Mouse (Mus musculus): Measurements from ENCODE around the gene Trpv1. TPM values are rescaled to one million over a fixed set of nuclear protein-coding genes. Genes with fewer than 3 reads are reported as not detected.

Trpv1 gene
- polyA plus RNA-seq, 1 experiment from 2014 or later, result not detected

- 86% methylated on average over 4 of the region's 4 CpGs for WGBS
- DNase-seq (ENCODE audit: low spot score), result no peak
Measured at GRCm38 (mm10) chr11:73257362-73257945, 23.4 kb downstream of the Trpv1 start.

GRCm38 (mm10) chr11:73258664-73259063 lies 24.6 kb downstream of the Trpv1 start:
- no peaks in the 10 kb centered on the region for H3K9me3 ChIP-seq
- H3K4me1 ChIP-seq (replicated peaks), result no peaks in the 10 kb centered on the region
- no peak overlapping the region for H3K4me3 ChIP-seq
- H3K27ac ChIP-seq, result no peak overlapping the region
- H3K36me3 ChIP-seq, result no peaks in the 10 kb centered on the region
- DNase-seq (ENCODE audit: low spot score), result no peak
- H3K27me3 ChIP-seq (ENCODE audit: insufficient read depth, poor library complexity, severe bottlenecking), result no peaks in the 10 kb centered on the region

More at GRCm38 (mm10) chr11:73257362-73257945, 23.4 kb downstream of the Trpv1 start:
- no peak overlapping the region for H3K4me3 ChIP-seq
- no peak overlapping the region for H3K27ac ChIP-seq
- H3K27me3 ChIP-seq (ENCODE audit: insufficient read depth, poor library complexity, severe bottlenecking), result no peaks in the 10 kb centered on the region
- H3K36me3 ChIP-seq, result no peaks in the 10 kb centered on the region
- no peaks in the 10 kb centered on the region for H3K9me3 ChIP-seq
- H3K4me1 ChIP-seq (replicated peaks), result no peaks in the 10 kb centered on the region

GRCm38 (mm10) chr11:73260457-73260856 lies 26.4 kb downstream of the Trpv1 start:
- no peaks in the 10 kb centered on the region for H3K36me3 ChIP-seq
- no peak overlapping the region for H3K27ac ChIP-seq
- 69% methylated on average over 3 of the region's 3 CpGs for WGBS
- no peak for DNase-seq (ENCODE audit: low spot score)
- no peaks in the 10 kb centered on the region for H3K9me3 ChIP-seq
- no peaks in the 10 kb centered on the region for H3K27me3 ChIP-seq (ENCODE audit: insufficient read depth, poor library complexity, severe bottlenecking)
- H3K4me1 ChIP-seq (replicated peaks), result no peaks in the 10 kb centered on the region
- H3K4me3 ChIP-seq, result no peak overlapping the region

- Histone ChIP-seq H3K27me3 (ENCODE audit: insufficient read depth, poor library complexity, severe bottlenecking) (no peaks in the 10 kb centered on the region), H3K4me1 (replicated peaks) (no peaks in the 10 kb centered on the region), H3K9me3 (no peaks in the 10 kb centered on the region), H3K27ac (no peak overlapping the region), H3K4me3 (no peak overlapping the region), H3K36me3 (no peaks in the 10 kb centered on the region)
- DNase-seq (ENCODE audit: low spot score), result no peak
- 87% methylated on average over 1 of the region's 1 CpGs for WGBS
Measured at GRCm38 (mm10) chr11:73261385-73261784, 27.3 kb downstream of the Trpv1 start.

- DNase-seq (ENCODE audit: low spot score), result no peak
- Histone ChIP-seq H3K9me3 (no peaks in the 10 kb centered on the region), H3K27me3 (ENCODE audit: insufficient read depth, poor library complexity, severe bottlenecking) (no peaks in the 10 kb centered on the region), H3K36me3 (no peaks in the 10 kb centered on the region), H3K4me1 (replicated peaks) (no peaks in the 10 kb centered on the region), H3K4me3 (no peak within 1 kb of the TSS), H3K27ac (no peak within 1 kb of the TSS)
- WGBS, result 95% methylated on average over 7 of the region's 7 CpGs
Measured at GRCm38 (mm10) chr11:73267267-73267666, 33.2 kb downstream of the Trpv1 start, which contains the start of gene Trpv3. Trpv3 (plus strand) TSS chr11:73267388.

- 47% methylated on average over 2 of the region's 2 CpGs for WGBS
- H3K27me3 ChIP-seq (ENCODE audit: insufficient read depth, poor library complexity, severe bottlenecking), result no peaks in the 10 kb centered on the region
- no peak overlapping the region for H3K27ac ChIP-seq
- H3K9me3 ChIP-seq, result no peaks in the 10 kb centered on the region
- H3K4me3 ChIP-seq, result no peak overlapping the region
- no peaks in the 10 kb centered on the region for H3K36me3 ChIP-seq
- no peak for DNase-seq (ENCODE audit: low spot score)
- no peaks in the 10 kb centered on the region for H3K4me1 ChIP-seq (replicated peaks)
Measured at GRCm38 (mm10) chr11:73274821-73275220, 40.7 kb downstream of the Trpv1 start.

- WGBS, result 63% methylated on average over 5 of the region's 5 CpGs
- no peaks in the 10 kb centered on the region for H3K36me3 ChIP-seq
Measured at GRCm38 (mm10) chr11:73280710-73281109, 46.6 kb downstream of the Trpv1 start.

GRCm38 (mm10) chr11:73281528-73282027 lies 47.5 kb downstream of the Trpv1 start:
- Histone ChIP-seq H3K9me3 (no peaks in the 10 kb centered on the region), H3K4me1 (replicated peaks) (peaks cover 23% of the 10 kb centered on the region), H3K27ac (no peak overlapping the region), H3K27me3 (ENCODE audit: insufficient read depth, poor library complexity, severe bottlenecking) (no peaks in the 10 kb centered on the region), H3K36me3 (no peaks in the 10 kb centered on the region), H3K4me3 (peak overlapping the region; percentile 46)
- 6% methylated on average over 16 of the region's 16 CpGs for WGBS
- peak; percentile 51 for DNase-seq (ENCODE audit: low spot score)

More at GRCm38 (mm10) chr11:73280710-73281109, 46.6 kb downstream of the Trpv1 start:
- Histone ChIP-seq H3K27me3 (ENCODE audit: insufficient read depth, poor library complexity, severe bottlenecking) (no peaks in the 10 kb centered on the region), H3K4me3 (no peak overlapping the region), H3K9me3 (no peaks in the 10 kb centered on the region), H3K4me1 (replicated peaks) (peaks cover 23% of the 10 kb centered on the region), H3K27ac (no peak overlapping the region)
- DNase-seq (ENCODE audit: low spot score), result no peak

GRCm38 (mm10) chr11:73283369-73283768 lies 49.3 kb downstream of the Trpv1 start:
- no peak for DNase-seq (ENCODE audit: low spot score)
- 78% methylated on average over 9 of the region's 9 CpGs for WGBS
- H3K4me1 ChIP-seq (replicated peaks), result peaks cover 23% of the 10 kb centered on the region
- H3K9me3 ChIP-seq, result no peaks in the 10 kb centered on the region
- H3K27me3 ChIP-seq (ENCODE audit: insufficient read depth, poor library complexity, severe bottlenecking), result no peaks in the 10 kb centered on the region
- H3K36me3 ChIP-seq, result no peaks in the 10 kb centered on the region
- H3K4me3 ChIP-seq, result no peak overlapping the region
- peak overlapping the region; percentile 23; the same call in 1 of the 2 replicates for H3K27ac ChIP-seq

- no peaks in the 10 kb centered on the region for H3K27me3 ChIP-seq (ENCODE audit: insufficient read depth, poor library complexity, severe bottlenecking)
- peak overlapping the region; percentile 23; the same call in 1 of the 2 replicates for H3K27ac ChIP-seq
- H3K4me1 ChIP-seq (replicated peaks), result peaks cover 23% of the 10 kb centered on the region
- no peak overlapping the region for H3K4me3 ChIP-seq
- H3K36me3 ChIP-seq, result no peaks in the 10 kb centered on the region
- no peak for DNase-seq (ENCODE audit: low spot score)
- WGBS, result 67% methylated on average over 1 of the region's 1 CpGs
- H3K9me3 ChIP-seq, result no peaks in the 10 kb centered on the region
Measured at GRCm38 (mm10) chr11:73283926-73284325, 49.8 kb downstream of the Trpv1 start.

- H3K27me3 ChIP-seq (ENCODE audit: insufficient read depth, poor library complexity, severe bottlenecking), result no peaks in the 10 kb centered on the region
- 0 out of 2 replicates have a peak overlapping the region, but pooled peaks have one; percentile 23 for H3K27ac ChIP-seq
- H3K9me3 ChIP-seq, result no peaks in the 10 kb centered on the region
- H3K4me1 ChIP-seq (replicated peaks), result peaks cover 23% of the 10 kb centered on the region
- H3K36me3 ChIP-seq, result no peaks in the 10 kb centered on the region
- no peak for DNase-seq (ENCODE audit: low spot score)
- H3K4me3 ChIP-seq, result no peak overlapping the region
Measured at GRCm38 (mm10) chr11:73284351-73284750, 50.3 kb downstream of the Trpv1 start.

GRCm38 (mm10) chr11:73289621-73290020 lies 55.5 kb downstream of the Trpv1 start:
- Histone ChIP-seq H3K27me3 (ENCODE audit: insufficient read depth, poor library complexity, severe bottlenecking) (no peaks in the 10 kb centered on the region), H3K9me3 (no peaks in the 10 kb centered on the region), H3K4me3 (no peak overlapping the region), H3K27ac (no peak overlapping the region), H3K36me3 (no peaks in the 10 kb centered on the region), H3K4me1 (replicated peaks) (peaks cover 3% of the 10 kb centered on the region)
- WGBS, result 84% methylated on average over 1 of the region's 1 CpGs
- DNase-seq (ENCODE audit: low spot score), result no peak

GRCm38 (mm10) chr11:73303123-73303522 lies 69.0 kb downstream of the Trpv1 start:
- Histone ChIP-seq H3K9me3 (no peaks in the 10 kb centered on the region), H3K27me3 (ENCODE audit: insufficient read depth, poor library complexity, severe bottlenecking) (no peaks in the 10 kb centered on the region), H3K36me3 (no peaks in the 10 kb centered on the region), H3K4me3 (no peak overlapping the region), H3K27ac (no peak overlapping the region), H3K4me1 (replicated peaks) (no peaks in the 10 kb centered on the region)
- 42% methylated on average over 2 of the region's 2 CpGs for WGBS
- DNase-seq (ENCODE audit: low spot score), result no peak
